Comparison of ENCODE assay signal across 9 mouse cellular contexts in the genomic region with DNA sequence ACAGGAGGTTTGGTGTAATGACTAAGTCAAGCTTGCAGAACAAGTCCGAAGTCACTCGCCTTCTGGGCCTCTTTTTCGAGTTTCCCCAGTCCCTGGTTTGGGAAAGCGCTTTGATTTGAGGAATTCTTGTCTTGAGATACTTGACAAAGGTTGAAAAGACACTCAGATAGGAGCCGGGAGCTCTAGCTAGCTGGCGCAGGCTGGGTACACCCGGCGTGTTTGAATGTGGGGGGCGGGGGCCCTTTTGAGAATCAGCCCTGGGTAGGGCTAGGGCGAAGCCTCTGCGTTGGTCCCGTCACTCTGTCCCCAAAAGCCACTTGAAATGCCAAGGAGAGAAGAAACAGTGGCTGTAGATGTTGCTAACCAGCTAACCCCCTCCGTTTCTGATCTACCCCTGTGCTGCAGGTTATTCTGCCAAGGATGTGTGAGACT.
DNase-seq lines count a peak whose midpoint lies in the region; ATAC-seq lines count a peak whose summit lies in the region.
"Had no signal": no experiment of that assay in that cellular context is flagged by ENCODE, and none has a peak within 500 bp of the region (broad histone marks: within the 10 kb centered on the region; RNA-seq: fewer than 3 reads in every experiment).

No protein-coding gene starts in this region.

- no peaks in the 10 kb centered on the region for H3K36me3 ChIP-seq in forebrain, embryonic 11.5 days (ENCODE audit: control insufficient read depth, insufficient read depth, low read length)
- no peaks in the 10 kb centered on the region for H3K36me3 ChIP-seq in limb, embryonic 12.5 days

- peak overlapping the region; percentile 57 for H3K9ac ChIP-seq in forebrain, embryonic 11.5 days (ENCODE audit: low read length)
- H3K9ac ChIP-seq in limb, embryonic 12.5 days (replicated peaks), result peak overlapping the region; percentile 48; the same call in 1 of the 2 replicates
- H3K9ac ChIP-seq: liver, embryonic 14.5 days had no signal

- H3K27ac ChIP-seq in forebrain, embryonic 11.5 days (ENCODE audit: low read depth, low read length), result no peak overlapping the region
- no peak overlapping the region for H3K27ac ChIP-seq in limb, embryonic 12.5 days
- H3K27ac ChIP-seq: liver, embryonic 14.5 days had no signal

- DNase-seq in left cerebral cortex, postnatal 25 days (ENCODE audit: low spot score in 2 of 2), result peak; percentile 48 to 49
- DNase-seq in left cerebral cortex, postnatal 10 days (ENCODE audit: extremely low spot score in 1 of 2, low spot score in 2 of 2), result no peak
- no peak for DNase-seq in forebrain, embryonic 11.5 days (ENCODE audit: low spot score)
- peak; percentile 46 for DNase-seq in right cerebral cortex, postnatal 25 days
- DNase-seq in left cerebral cortex, postnatal 36 days (ENCODE audit: low spot score in 2 of 2), result no peak
- no peak for DNase-seq in retina, embryonic 14.5 days (ENCODE audit: low spot score)
- no peak for DNase-seq in embryo, embryonic 11 days

- 1% methylated on average over 13 of the region's 13 CpGs for WGBS in forebrain, embryonic 11.5 days
- WGBS in limb, embryonic 12.5 days, result 1% methylated on average over 13 of the region's 13 CpGs

- H3K4me1 ChIP-seq in forebrain, embryonic 11.5 days (replicated peaks; ENCODE audit: control insufficient read depth, insufficient read depth, low read length), result peaks cover 17% of the 10 kb centered on the region; the same call in 1 of the 2 replicates
- peaks cover 34% of the 10 kb centered on the region for H3K4me1 ChIP-seq in limb, embryonic 12.5 days (replicated peaks)

- peak overlapping the region; percentile 95 for H3K4me2 ChIP-seq in forebrain, embryonic 11.5 days (ENCODE audit: low read depth, low read length, severe bottlenecking)
- H3K4me2 ChIP-seq in limb, embryonic 12.5 days, result peak overlapping the region; percentile 94

- H3K4me3 ChIP-seq in forebrain, embryonic 11.5 days (ENCODE audit: low read depth, low read length), result peak overlapping the region; percentile 55
- peak overlapping the region; percentile 55 for H3K4me3 ChIP-seq in limb, embryonic 12.5 days (replicated peaks)

- no peaks in the 10 kb centered on the region for H3K9me3 ChIP-seq in forebrain, embryonic 11.5 days (ENCODE audit: control insufficient read depth, low read length)
- H3K9me3 ChIP-seq in limb, embryonic 12.5 days, result 0 out of 2 replicates have a peak, but pooled peaks cover 4% of the 10 kb centered on the region

- ATAC-seq in forebrain, embryonic 11.5 days (replicated peaks; ENCODE audit: low FRiP score), result no peak
- ATAC-seq in limb, embryonic 12.5 days (ENCODE audit: insufficient number of reproducible peaks, insufficient read depth, low FRiP score, low TSS enrichment, low read depth), result no peak

- peaks cover 66% of the 10 kb centered on the region for H3K27me3 ChIP-seq in forebrain, embryonic 11.5 days (ENCODE audit: control insufficient read depth, insufficient read depth, low read length)
- H3K27me3 ChIP-seq in limb, embryonic 12.5 days, result peaks cover 94% of the 10 kb centered on the region

- intact Hi-C loops in left cerebral cortex, postnatal 25 days (cut with DNase I), result loop anchor here (1.0 to 5.0 kb wide), 2 partner anchors 37 to 114 kb away; no protein-coding TSS in a partner anchor
- intact Hi-C loops in left cerebral cortex, postnatal 10 days (cut with DNase I), result loop anchor here (5.0 kb wide), 1 partner anchor 221 kb away; the partner anchor contains the start of gene Abhd5
- intact Hi-C loops in left cerebral cortex, postnatal 36 days (cut with DNase I), result loop anchor here (1.0 to 5.0 kb wide), 4 partner anchors 56 to 221 kb away; partner anchors contain the start of gene Abhd5

Comparison
In these comparisons a context has a peak if more than half of its experiments do, and no peak if none do; other contexts are left out.
1. DNase-seq: peak in left cerebral cortex, postnatal 25 days (2 of 2) and right cerebral cortex, postnatal 25 days (single experiment); none in left cerebral cortex, postnatal 10 days (0 of 2), forebrain, embryonic 11.5 days (single experiment), left cerebral cortex, postnatal 36 days (0 of 2), retina, embryonic 14.5 days (single experiment) and embryo, embryonic 11 days (single experiment).